Mouse (Mus musculus): ENCODE measurements at regions not wholly inside any gene's neighbourhood (a gene's known extent, or its start where the extent isn't known, plus 50 kb on each side); places are given as distances from the start of the nearest gene placed in this dataset.

GRCm38 (mm10) chr19:30296024-30296423 is 63.3 kb downstream of the Mbl2 start:
- no peak for TF ChIP-seq CTCF (IDR thresholded peaks at IDR 0.05)
- no peak for TF ChIP-seq EP300 (IDR thresholded peaks at IDR 0.05)

Data from lung, postnatal 0 days (tissue).